Mouse (Mus musculus): Measurements from ENCODE around the gene Ptafr. TPM values are rescaled to one million over a fixed set of nuclear protein-coding genes. Genes with fewer than 3 reads are reported as not detected.
A peak's percentile ranks its signal among the peaks of the same experiment; 100 is the strongest.
"Not testable (repeated sequence)": the region's sequence is repeated elsewhere in the genome, so short reads cannot be mapped to it uniquely, and the experiment has no call there.

Ptafr gene
- total and polyA plus RNA-seq, 2 experiments from 2014 or later, result 0.38 TPM

DNA sequence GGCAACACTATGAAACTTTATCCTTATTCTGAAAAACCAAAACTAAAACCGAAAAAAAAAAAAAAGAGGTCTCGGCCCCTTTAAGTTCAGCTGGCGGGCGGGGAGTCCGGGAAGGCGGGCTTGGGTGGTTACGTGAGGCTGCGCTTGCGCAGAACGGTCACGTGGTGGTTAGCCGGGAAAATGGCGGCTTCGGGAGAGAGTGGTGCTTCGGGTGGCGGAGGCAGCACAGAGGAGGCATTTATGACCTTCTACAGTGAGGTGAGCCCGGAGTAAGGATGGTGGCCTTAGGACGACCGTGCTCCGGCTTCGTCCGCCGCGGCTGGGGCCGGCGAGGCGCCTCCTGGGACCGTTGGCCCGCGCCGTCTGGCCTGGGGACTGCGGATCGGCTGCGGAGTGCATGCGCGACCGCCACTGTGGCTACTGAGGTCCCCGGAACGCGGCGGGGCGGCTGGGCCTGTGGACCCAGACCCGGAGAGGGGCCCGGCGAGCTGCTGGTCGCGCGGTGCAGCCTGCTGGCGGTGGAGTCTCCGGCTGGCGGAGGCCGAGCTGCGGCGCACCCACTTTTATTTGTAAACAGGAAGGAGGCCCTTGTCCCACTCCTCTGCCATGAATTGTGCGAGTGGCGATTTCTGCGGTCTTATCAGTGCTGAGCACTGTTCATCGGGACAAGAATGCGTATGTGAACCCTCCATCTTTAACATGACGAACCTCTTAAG, 28.3 kb upstream of the Ptafr start, which contains the start of gene Dnajc8:
TSS of gene Dnajc8 (plus strand) at position 145 of the 716 bp plus-strand sequence.
- peak; percentile 97 for DNase-seq
- under 1% methylated on average over 60 of the region's 60 CpGs for WGBS

DNA sequence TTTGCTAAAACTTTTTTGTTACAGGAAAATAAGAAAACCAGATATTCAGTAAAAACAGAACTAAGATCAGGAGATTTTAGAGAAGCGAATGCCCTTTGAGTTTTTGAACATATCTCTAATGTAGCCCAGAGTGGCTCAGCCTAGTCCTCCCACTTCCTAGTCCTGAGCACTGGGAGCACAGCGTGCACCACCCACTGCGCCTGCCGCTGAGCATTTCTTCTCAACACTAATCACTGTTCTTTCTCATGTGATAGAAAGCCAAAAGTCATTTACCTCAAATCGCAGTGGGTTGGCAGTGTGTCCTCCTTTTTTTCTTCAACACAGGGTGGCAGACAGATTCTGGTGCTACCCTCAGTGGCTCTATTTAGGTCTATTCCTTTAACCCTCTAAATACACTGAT, 24.4 kb upstream of the Ptafr start:
- Histone ChIP-seq H3K9me3 (ENCODE audit: low read length) (no peaks in the 10 kb centered on the region), H3K27me3 (ENCODE audit: insufficient read depth, low read length) (no peaks in the 10 kb centered on the region), H3K4me1 (ENCODE audit: insufficient read depth) (peaks cover 4% of the 10 kb centered on the region; the same call in 1 of the 2 replicates), H3K9ac (no peak overlapping the region), H3K4me3 (ENCODE audit: low read depth, low read length) (no peak overlapping the region), H3K4me2 (ENCODE audit: low read depth) (no peak overlapping the region), H3K36me3 (ENCODE audit: insufficient read depth) (peaks cover 42% of the 10 kb centered on the region), H3K27ac (ENCODE audit: low read depth, low read length) (no peak overlapping the region)
- no peak for TF ChIP-seq CTCF (IDR thresholded peaks at IDR 0.05; ENCODE audit: low read depth)
- no peak for ATAC-seq
- DNase-seq, result no peak
- WGBS, result 93% methylated on average over 5 of the region's 5 CpGs

More for the DNA sequence above, 28.3 kb upstream of the Ptafr start, which contains the start of gene Dnajc8:
- Histone ChIP-seq H3K4me3 (ENCODE audit: low read depth, low read length) (peak within 1 kb of the TSS; percentile 80), H3K4me1 (ENCODE audit: insufficient read depth) (peaks cover 20% of the 10 kb centered on the region; the same call in 1 of the 2 replicates), H3K27ac (ENCODE audit: low read depth, low read length) (peak within 1 kb of the TSS; percentile 78), H3K27me3 (ENCODE audit: insufficient read depth, low read length) (no peaks in the 10 kb centered on the region), H3K9ac (peak within 1 kb of the TSS; percentile 80), H3K9me3 (ENCODE audit: low read length) (no peaks in the 10 kb centered on the region), H3K4me2 (ENCODE audit: low read depth) (peak within 1 kb of the TSS; percentile 75), H3K36me3 (ENCODE audit: insufficient read depth) (peaks cover 11% of the 10 kb centered on the region)
- peak; percentile 78 for ATAC-seq
- no peak for TF ChIP-seq CTCF (IDR thresholded peaks at IDR 0.05; ENCODE audit: low read depth)

DNA sequence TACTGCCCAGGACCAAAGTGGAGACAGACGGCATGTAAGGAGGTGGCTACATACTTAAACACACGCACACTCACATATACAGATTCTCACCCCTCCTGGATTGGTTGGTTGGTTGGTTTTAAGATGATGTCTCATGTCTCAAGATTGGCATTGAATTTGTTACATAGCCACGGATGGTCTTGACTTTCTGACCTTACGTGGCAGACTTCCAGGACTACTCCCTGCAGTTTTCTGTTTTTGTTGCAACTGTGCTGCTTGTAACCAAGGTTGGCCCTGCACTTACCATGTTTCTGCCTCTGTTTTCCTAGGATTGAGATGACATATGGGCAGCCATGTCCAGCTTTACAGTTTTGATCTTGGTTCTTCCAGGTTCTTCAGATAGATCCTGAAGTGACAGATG, 22.5 kb upstream of the Ptafr start:
- WGBS, result 90% methylated on average over 4 of the region's 4 CpGs
- H3K36me3 ChIP-seq (ENCODE audit: insufficient read depth), result peaks cover 56% of the 10 kb centered on the region
- DNase-seq, result no peak
- peaks cover 4% of the 10 kb centered on the region; the same call in 1 of the 2 replicates for H3K4me1 ChIP-seq (ENCODE audit: insufficient read depth)
- H3K27me3 ChIP-seq (ENCODE audit: insufficient read depth, low read length), result no peaks in the 10 kb centered on the region
- TF ChIP-seq CTCF (IDR thresholded peaks at IDR 0.05; ENCODE audit: low read depth), result no peak
- H3K27ac ChIP-seq (ENCODE audit: low read depth, low read length), result no peak overlapping the region
- no peaks in the 10 kb centered on the region for H3K9me3 ChIP-seq (ENCODE audit: low read length)
- H3K9ac ChIP-seq, result no peak overlapping the region
- no peak for ATAC-seq
- H3K4me2 ChIP-seq (ENCODE audit: low read depth), result no peak overlapping the region
- no peak overlapping the region for H3K4me3 ChIP-seq (ENCODE audit: low read depth, low read length)

DNA sequence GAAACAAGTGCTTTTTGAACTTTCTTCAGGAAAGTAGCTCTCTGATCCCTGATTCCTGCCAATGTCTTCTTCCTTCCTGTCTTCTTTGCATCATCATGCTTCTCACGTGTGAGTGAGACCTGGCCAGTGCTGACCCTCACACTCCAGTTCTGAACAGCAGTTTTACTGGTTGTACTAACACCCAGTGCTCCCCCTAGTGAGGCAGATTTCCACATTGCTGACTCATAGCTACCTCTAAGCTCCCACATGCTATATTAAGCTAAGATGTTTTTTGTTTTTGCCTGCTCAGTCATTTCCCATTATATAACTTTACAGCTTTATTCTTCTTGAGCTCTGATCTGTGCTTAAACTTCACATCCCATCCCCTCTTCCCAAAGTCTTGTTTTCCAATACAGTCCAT, 21.1 kb upstream of the Ptafr start:
- no peak for TF ChIP-seq CTCF (IDR thresholded peaks at IDR 0.05; ENCODE audit: low read depth)
- Histone ChIP-seq H3K9me3 (ENCODE audit: low read length) (no peaks in the 10 kb centered on the region), H3K9ac (no peak overlapping the region), H3K27me3 (ENCODE audit: insufficient read depth, low read length) (no peaks in the 10 kb centered on the region), H3K4me2 (ENCODE audit: low read depth) (no peak overlapping the region), H3K4me3 (ENCODE audit: low read depth, low read length) (no peak overlapping the region), H3K4me1 (ENCODE audit: insufficient read depth) (no peaks in the 10 kb centered on the region), H3K36me3 (ENCODE audit: insufficient read depth) (peaks cover 65% of the 10 kb centered on the region), H3K27ac (ENCODE audit: low read depth, low read length) (no peak overlapping the region)
- 68% methylated on average over 1 of the region's 1 CpGs for WGBS
- DNase-seq (no peak), ATAC-seq (no peak)

DNA sequence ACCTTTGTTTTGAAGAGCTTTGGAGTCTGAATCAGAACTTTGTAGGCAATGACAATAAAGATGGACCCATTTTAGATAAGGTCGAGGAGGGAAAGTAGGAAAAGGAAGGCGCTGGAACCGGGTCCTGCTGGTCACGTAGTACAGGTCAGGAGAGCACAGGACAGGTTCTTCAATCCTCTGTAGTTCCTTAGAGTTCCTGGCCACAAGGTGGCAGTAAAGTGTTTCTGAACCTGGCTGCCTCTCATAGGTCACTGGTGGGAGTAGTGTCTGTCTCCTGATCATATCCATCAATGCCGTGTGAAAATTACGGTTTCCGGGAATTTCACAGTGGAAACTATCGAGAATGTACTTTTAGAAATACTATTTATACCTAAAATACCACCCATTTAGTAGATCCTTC, 18.0 kb upstream of the Ptafr start:
- peak; percentile 59 for DNase-seq
- Histone ChIP-seq H3K36me3 (ENCODE audit: insufficient read depth) (peaks cover 77% of the 10 kb centered on the region), H3K27me3 (ENCODE audit: insufficient read depth, low read length) (no peaks in the 10 kb centered on the region), H3K4me2 (ENCODE audit: low read depth) (no peak overlapping the region), H3K4me3 (ENCODE audit: low read depth, low read length) (no peak overlapping the region), H3K27ac (ENCODE audit: low read depth, low read length) (no peak overlapping the region), H3K9me3 (ENCODE audit: low read length) (no peaks in the 10 kb centered on the region), H3K4me1 (ENCODE audit: insufficient read depth) (no peaks in the 10 kb centered on the region), H3K9ac (no peak overlapping the region)
- peak; percentile 77 for TF ChIP-seq CTCF (IDR thresholded peaks at IDR 0.05; ENCODE audit: low read depth)
- WGBS, result 43% methylated on average over 8 of the region's 8 CpGs
- ATAC-seq, result no peak

DNA sequence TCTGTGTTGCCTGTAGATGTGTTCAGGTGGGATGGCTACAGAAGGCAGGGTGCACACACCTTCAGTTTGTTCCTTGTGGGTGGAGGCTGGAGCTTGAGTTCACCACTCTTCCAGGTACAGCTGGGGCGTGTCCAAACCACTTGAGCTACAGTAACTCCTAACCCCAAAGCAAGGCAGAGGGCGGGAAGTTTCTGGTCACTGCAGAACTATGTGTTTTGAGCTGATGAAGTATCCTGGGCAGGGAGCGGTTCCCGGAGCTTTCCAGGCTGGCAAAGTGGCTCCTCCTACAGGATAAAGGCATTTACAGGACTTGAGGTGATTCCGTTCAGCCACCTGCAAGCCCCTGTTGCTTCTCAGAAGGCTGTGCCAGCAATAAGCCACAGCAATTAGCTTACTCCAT, 9.6 kb upstream of the Ptafr start:
- peaks cover 44% of the 10 kb centered on the region for H3K36me3 ChIP-seq (ENCODE audit: insufficient read depth)
- no peak overlapping the region for H3K27ac ChIP-seq (ENCODE audit: low read depth, low read length)
- H3K4me1 ChIP-seq (ENCODE audit: insufficient read depth), result no peaks in the 10 kb centered on the region
- TF ChIP-seq CTCF (IDR thresholded peaks at IDR 0.05; ENCODE audit: low read depth), result no peak
- DNase-seq (no peak), ATAC-seq (no peak)
- no peaks in the 10 kb centered on the region for H3K27me3 ChIP-seq (ENCODE audit: insufficient read depth, low read length)
- H3K4me2 ChIP-seq (ENCODE audit: low read depth), result no peak overlapping the region
- H3K9me3 ChIP-seq (ENCODE audit: low read length), result no peaks in the 10 kb centered on the region
- WGBS, result 75% methylated on average over 5 of the region's 5 CpGs
- no peak overlapping the region for H3K9ac ChIP-seq
- no peak overlapping the region for H3K4me3 ChIP-seq (ENCODE audit: low read depth, low read length)

DNA sequence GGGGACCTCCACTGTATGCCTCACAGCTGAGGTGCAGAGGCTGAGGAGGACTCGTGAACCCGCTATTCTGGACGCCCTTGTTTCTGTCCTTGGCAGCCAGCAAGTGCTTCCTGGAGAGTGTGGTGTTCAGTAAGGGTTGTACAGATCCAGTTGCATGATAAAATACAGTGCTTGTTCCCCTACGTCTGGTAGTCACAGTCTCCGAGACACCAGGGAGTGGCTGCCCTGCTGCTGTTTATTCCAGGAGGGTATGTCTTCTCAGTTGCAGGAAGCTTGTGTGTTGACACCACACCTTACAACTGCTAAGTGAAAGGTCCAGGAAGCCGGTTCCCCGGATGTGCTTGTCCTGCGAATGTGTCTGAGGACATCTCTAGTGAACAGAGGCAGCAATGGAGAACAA, 9.2 kb upstream of the Ptafr start:
- 88% methylated on average over 8 of the region's 8 CpGs for WGBS
- H3K9me3 ChIP-seq (ENCODE audit: low read length), result no peaks in the 10 kb centered on the region
- H3K4me3 ChIP-seq (ENCODE audit: low read depth, low read length), result no peak overlapping the region
- no peaks in the 10 kb centered on the region for H3K27me3 ChIP-seq (ENCODE audit: insufficient read depth, low read length)
- no peak overlapping the region for H3K9ac ChIP-seq
- DNase-seq, result no peak
- H3K27ac ChIP-seq (ENCODE audit: low read depth, low read length), result no peak overlapping the region
- H3K36me3 ChIP-seq (ENCODE audit: insufficient read depth), result peaks cover 40% of the 10 kb centered on the region
- ATAC-seq, result no peak
- TF ChIP-seq CTCF (IDR thresholded peaks at IDR 0.05; ENCODE audit: low read depth), result no peak
- H3K4me2 ChIP-seq (ENCODE audit: low read depth), result no peak overlapping the region
- H3K4me1 ChIP-seq (ENCODE audit: insufficient read depth), result no peaks in the 10 kb centered on the region

DNA sequence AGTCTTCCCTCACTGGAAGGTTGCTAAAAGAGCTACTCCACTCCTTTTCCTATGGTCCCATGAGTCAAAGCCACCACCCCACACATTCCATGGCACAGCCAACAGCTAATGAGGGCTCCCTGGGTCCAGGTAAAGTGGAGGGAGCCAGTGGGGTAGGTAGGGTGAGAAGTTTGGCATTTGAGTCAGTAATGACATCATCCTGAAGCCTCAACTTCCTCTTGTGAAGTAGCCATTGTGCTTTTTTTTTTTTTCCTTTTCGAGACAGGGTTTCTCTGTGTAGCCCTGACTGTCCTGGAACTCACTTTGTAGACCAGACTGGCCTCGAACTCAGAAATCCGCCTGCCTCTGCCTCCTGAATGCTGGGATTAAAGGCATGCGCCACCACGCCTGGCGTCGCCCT, 8.3 kb upstream of the Ptafr start:
- H3K4me1 ChIP-seq (ENCODE audit: insufficient read depth); H3K4me3 ChIP-seq (ENCODE audit: low read depth, low read length); H3K27me3 ChIP-seq (ENCODE audit: insufficient read depth, low read length); DNase-seq; H3K9ac ChIP-seq; ATAC-seq; H3K27ac ChIP-seq (ENCODE audit: low read depth, low read length); H3K9me3 ChIP-seq (ENCODE audit: low read length); H3K4me2 ChIP-seq (ENCODE audit: low read depth): not testable (repeated sequence)
- WGBS, result 95% methylated on average over 7 of the region's 7 CpGs
- peaks cover 36% of the 10 kb centered on the region for H3K36me3 ChIP-seq (ENCODE audit: insufficient read depth)
